Mouse (Mus musculus): ENCODE data around the gene Naa80. TPM values are rescaled to one million over a fixed set of nuclear protein-coding genes. Genes with fewer than 3 reads are reported as not detected.

The Naa80 gene
- polyA plus RNA-seq, 1 experiment from 2014 or later, result 19.2 TPM

DNA sequence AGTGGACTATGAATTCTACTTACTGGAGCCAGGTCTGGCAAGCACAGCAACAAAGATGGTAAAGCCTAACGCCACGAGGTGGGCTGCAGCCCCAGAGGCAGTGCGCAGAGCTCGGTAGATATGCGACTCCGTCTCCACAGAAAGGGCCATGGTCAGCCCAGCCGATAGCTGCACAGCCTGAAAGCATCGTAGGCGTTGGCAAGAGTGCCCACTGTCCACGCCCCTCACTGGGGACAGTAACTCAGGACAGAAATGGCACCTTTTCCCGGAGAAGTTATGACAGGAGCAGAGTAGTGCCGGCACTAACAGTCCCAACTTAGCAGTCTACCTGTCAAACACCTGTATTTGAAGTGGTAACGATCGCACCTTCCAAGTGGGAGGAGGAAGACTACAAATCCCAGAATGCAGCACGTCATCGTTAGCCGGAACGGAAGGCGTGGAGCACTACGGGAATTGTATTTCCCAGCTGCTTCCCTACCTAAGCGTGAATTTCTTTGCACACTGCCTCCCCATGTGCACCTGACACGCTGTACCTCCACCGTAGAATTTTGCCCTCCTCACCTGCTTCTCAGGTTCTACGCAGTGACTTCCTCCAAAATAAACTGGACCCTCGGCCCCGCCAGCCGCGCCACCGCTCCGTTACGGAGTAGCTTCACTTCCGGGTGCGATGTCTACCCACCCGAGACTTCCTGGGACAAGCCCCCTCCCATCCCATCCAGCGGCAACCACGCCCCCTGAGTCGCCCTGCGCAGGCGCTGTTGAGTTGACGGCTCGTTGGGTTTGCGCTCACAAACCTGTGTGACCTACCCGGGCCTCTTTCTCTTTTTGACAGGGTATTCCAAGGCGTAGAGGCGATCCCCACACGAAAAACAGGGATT, 37.0 kb upstream of the Naa80 start, which contains the start of the genes Cyb561d2 and Nprl2:
Gene Cyb561d2 (minus strand): TSS at position 720 of the 878 bp plus-strand sequence.
Gene Nprl2 (plus strand): TSS at position 753 of the 878 bp plus-strand sequence.
- peak within 1 kb of the TSS; percentile 60 for H3K9ac ChIP-seq (ENCODE audit: low read depth, low read length)
- H3K4me2 ChIP-seq (ENCODE audit: low read depth, low read length), result peak within 1 kb of the TSS; percentile 70
- H3K36me3 ChIP-seq (ENCODE audit: control insufficient read depth, insufficient read depth, low read length), result peaks cover 21% of the 10 kb centered on the region
- H3K9me3 ChIP-seq (ENCODE audit: control insufficient read depth, low read length), result no peaks in the 10 kb centered on the region
- peak within 1 kb of the TSS; percentile 58 for H3K27ac ChIP-seq (ENCODE audit: low read length)
- peak within 1 kb of the TSS; percentile 70 for H3K4me3 ChIP-seq (ENCODE audit: low read length)
- H3K27me3 ChIP-seq (replicated peaks; ENCODE audit: control insufficient read depth, insufficient read depth, low read length), result no peaks in the 10 kb centered on the region
- H3K4me1 ChIP-seq (ENCODE audit: control insufficient read depth, insufficient read depth, low read length), result peaks cover 24% of the 10 kb centered on the region
- ATAC-seq, result peak; percentile 88
- under 1% methylated on average over 46 of the region's 46 CpGs for WGBS

- Histone ChIP-seq H3K27ac (ENCODE audit: low read length) (no peak overlapping the region), H3K9ac (ENCODE audit: low read depth, low read length) (peak overlapping the region; percentile 60), H3K4me1 (ENCODE audit: control insufficient read depth, insufficient read depth, low read length) (peaks cover 25% of the 10 kb centered on the region), H3K27me3 (replicated peaks; ENCODE audit: control insufficient read depth, insufficient read depth, low read length) (no peaks in the 10 kb centered on the region), H3K4me2 (ENCODE audit: low read depth, low read length) (peak overlapping the region; percentile 70), H3K4me3 (ENCODE audit: low read length) (peak overlapping the region; percentile 70), H3K36me3 (ENCODE audit: control insufficient read depth, insufficient read depth, low read length) (peaks cover 21% of the 10 kb centered on the region), H3K9me3 (ENCODE audit: control insufficient read depth, low read length) (no peaks in the 10 kb centered on the region)
- ATAC-seq, result peak; percentile 16
- under 1% methylated on average over 11 of the region's 11 CpGs for WGBS
Observed at GRCm38 (mm10) chr9:107542352-107542686, 36.4 kb upstream of the Naa80 start.

DNA sequence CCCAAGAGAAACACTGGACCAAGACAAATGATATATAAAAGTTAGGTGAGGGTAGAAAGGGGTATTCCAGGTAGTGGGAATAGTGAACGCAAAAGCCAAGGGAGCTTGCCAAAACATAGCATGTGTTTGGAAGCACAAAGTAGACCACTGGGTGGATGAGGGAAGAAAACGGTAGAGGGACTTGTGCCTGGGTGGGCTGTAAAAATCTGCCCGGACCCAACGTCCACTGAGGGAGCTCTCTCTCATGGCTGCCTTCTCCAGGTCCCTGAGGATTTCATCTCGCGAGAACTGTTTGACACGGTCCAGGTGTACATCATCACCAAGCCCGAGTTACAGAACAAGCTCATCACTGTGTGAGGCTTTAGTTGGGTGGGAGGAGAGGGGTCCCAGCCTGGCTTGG, 36.0 kb upstream of the Naa80 start:
- H3K9ac ChIP-seq (ENCODE audit: low read depth, low read length), result peak overlapping the region; percentile 60
- H3K4me3 ChIP-seq (ENCODE audit: low read length), result peak overlapping the region; percentile 70
- H3K27me3 ChIP-seq (replicated peaks; ENCODE audit: control insufficient read depth, insufficient read depth, low read length), result no peaks in the 10 kb centered on the region
- no peak overlapping the region for H3K27ac ChIP-seq (ENCODE audit: low read length)
- H3K36me3 ChIP-seq (ENCODE audit: control insufficient read depth, insufficient read depth, low read length), result peaks cover 19% of the 10 kb centered on the region
- no peaks in the 10 kb centered on the region for H3K9me3 ChIP-seq (ENCODE audit: control insufficient read depth, low read length)
- 27% methylated on average over 8 of the region's 8 CpGs for WGBS
- H3K4me1 ChIP-seq (ENCODE audit: control insufficient read depth, insufficient read depth, low read length), result peaks cover 28% of the 10 kb centered on the region
- no peak for ATAC-seq
- peak overlapping the region; percentile 70 for H3K4me2 ChIP-seq (ENCODE audit: low read depth, low read length)

GRCm38 (mm10) chr9:107543299-107543698, 35.4 kb upstream of the Naa80 start:
- ATAC-seq, result no peak
- H3K4me1 ChIP-seq (ENCODE audit: control insufficient read depth, insufficient read depth, low read length), result peaks cover 28% of the 10 kb centered on the region
- H3K9ac ChIP-seq (ENCODE audit: low read depth, low read length), result no peak overlapping the region
- no peak overlapping the region for H3K4me3 ChIP-seq (ENCODE audit: low read length)
- 89% methylated on average over 11 of the region's 11 CpGs for WGBS
- H3K9me3 ChIP-seq (ENCODE audit: control insufficient read depth, low read length), result no peaks in the 10 kb centered on the region
- H3K27ac ChIP-seq (ENCODE audit: low read length), result no peak overlapping the region
- 0 out of 2 replicates have a peak overlapping the region, but pooled peaks have one; percentile 70 for H3K4me2 ChIP-seq (ENCODE audit: low read depth, low read length)
- no peaks in the 10 kb centered on the region for H3K27me3 ChIP-seq (replicated peaks; ENCODE audit: control insufficient read depth, insufficient read depth, low read length)
- peaks cover 17% of the 10 kb centered on the region for H3K36me3 ChIP-seq (ENCODE audit: control insufficient read depth, insufficient read depth, low read length)

DNA sequence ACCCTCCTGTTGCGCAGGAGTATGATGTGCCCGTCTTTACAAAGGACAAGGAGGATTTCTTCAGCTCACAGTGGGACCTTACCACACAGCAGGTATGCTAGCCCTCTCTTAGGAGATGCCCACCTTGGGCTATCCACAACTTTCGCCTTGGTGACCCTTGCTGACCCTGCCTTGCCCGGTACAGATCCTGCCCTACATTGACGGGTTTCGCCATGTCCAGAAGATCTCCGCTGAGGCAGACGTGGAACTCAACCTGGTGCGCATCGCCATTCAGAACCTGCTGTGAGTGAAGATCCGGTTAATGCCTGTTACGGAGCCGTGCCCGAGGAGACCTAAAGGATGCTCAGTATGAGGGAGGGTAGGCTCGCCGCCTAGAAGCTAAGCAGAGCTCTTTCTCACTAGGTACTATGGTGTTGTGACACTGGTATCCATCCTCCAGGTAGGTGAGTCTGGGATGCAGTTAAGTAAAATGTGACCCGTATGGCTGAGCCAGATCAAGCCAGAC, 34.4 kb upstream of the Naa80 start:
- Histone ChIP-seq H3K9ac (ENCODE audit: low read depth, low read length) (no peak overlapping the region), H3K27ac (ENCODE audit: low read length) (no peak overlapping the region), H3K9me3 (ENCODE audit: control insufficient read depth, low read length) (no peaks in the 10 kb centered on the region), H3K4me2 (ENCODE audit: low read depth, low read length) (no peak overlapping the region), H3K36me3 (ENCODE audit: control insufficient read depth, insufficient read depth, low read length) (peaks cover 9% of the 10 kb centered on the region), H3K27me3 (replicated peaks; ENCODE audit: control insufficient read depth, insufficient read depth, low read length) (no peaks in the 10 kb centered on the region), H3K4me3 (ENCODE audit: low read length) (no peak overlapping the region), H3K4me1 (ENCODE audit: control insufficient read depth, insufficient read depth, low read length) (peaks cover 28% of the 10 kb centered on the region)
- WGBS, result 95% methylated on average over 17 of the region's 17 CpGs
- ATAC-seq, result no peak

GRCm38 (mm10) chr9:107544729-107545128, 34.0 kb upstream of the Naa80 start:
- Histone ChIP-seq H3K4me2 (ENCODE audit: low read depth, low read length) (no peak overlapping the region), H3K9me3 (ENCODE audit: control insufficient read depth, low read length) (no peaks in the 10 kb centered on the region), H3K4me1 (ENCODE audit: control insufficient read depth, insufficient read depth, low read length) (peaks cover 28% of the 10 kb centered on the region), H3K27ac (ENCODE audit: low read length) (no peak overlapping the region), H3K27me3 (replicated peaks; ENCODE audit: control insufficient read depth, insufficient read depth, low read length) (no peaks in the 10 kb centered on the region), H3K4me3 (ENCODE audit: low read length) (no peak overlapping the region), H3K36me3 (ENCODE audit: control insufficient read depth, insufficient read depth, low read length) (peaks cover 7% of the 10 kb centered on the region), H3K9ac (ENCODE audit: low read depth, low read length) (no peak overlapping the region)
- ATAC-seq, result no peak
- 93% methylated on average over 12 of the region's 12 CpGs for WGBS

- WGBS, result 88% methylated on average over 10 of the region's 10 CpGs
Observed at GRCm38 (mm10) chr9:107545199-107545598, 33.5 kb upstream of the Naa80 start.

GRCm38 (mm10) chr9:107545602-107546001, 33.1 kb upstream of the Naa80 start:
- H3K27me3 ChIP-seq (replicated peaks; ENCODE audit: control insufficient read depth, insufficient read depth, low read length), result no peaks in the 10 kb centered on the region
- no peak for ATAC-seq
- H3K9ac ChIP-seq (ENCODE audit: low read depth, low read length), result no peak overlapping the region
- H3K4me1 ChIP-seq (ENCODE audit: control insufficient read depth, insufficient read depth, low read length), result peaks cover 30% of the 10 kb centered on the region
- H3K36me3 ChIP-seq (ENCODE audit: control insufficient read depth, insufficient read depth, low read length), result peaks cover 3% of the 10 kb centered on the region; the same call in 1 of the 2 replicates
- no peak overlapping the region for H3K27ac ChIP-seq (ENCODE audit: low read length)
- no peak overlapping the region for H3K4me2 ChIP-seq (ENCODE audit: low read depth, low read length)
- WGBS, result 7% methylated on average over 3 of the region's 3 CpGs
- H3K4me3 ChIP-seq (ENCODE audit: low read length), result no peak overlapping the region
- H3K9me3 ChIP-seq (ENCODE audit: control insufficient read depth, low read length), result no peaks in the 10 kb centered on the region

More at GRCm38 (mm10) chr9:107545199-107545598, 33.5 kb upstream of the Naa80 start:
- H3K9ac ChIP-seq (ENCODE audit: low read depth, low read length), result no peak overlapping the region
- H3K4me3 ChIP-seq (ENCODE audit: low read length), result no peak overlapping the region
- no peak overlapping the region for H3K27ac ChIP-seq (ENCODE audit: low read length)
- no peaks in the 10 kb centered on the region for H3K9me3 ChIP-seq (ENCODE audit: control insufficient read depth, low read length)
- no peak for ATAC-seq
- H3K4me1 ChIP-seq (ENCODE audit: control insufficient read depth, insufficient read depth, low read length), result peaks cover 28% of the 10 kb centered on the region
- peaks cover 3% of the 10 kb centered on the region; the same call in 1 of the 2 replicates for H3K36me3 ChIP-seq (ENCODE audit: control insufficient read depth, insufficient read depth, low read length)
- no peaks in the 10 kb centered on the region for H3K27me3 ChIP-seq (replicated peaks; ENCODE audit: control insufficient read depth, insufficient read depth, low read length)
- H3K4me2 ChIP-seq (ENCODE audit: low read depth, low read length), result no peak overlapping the region

DNA sequence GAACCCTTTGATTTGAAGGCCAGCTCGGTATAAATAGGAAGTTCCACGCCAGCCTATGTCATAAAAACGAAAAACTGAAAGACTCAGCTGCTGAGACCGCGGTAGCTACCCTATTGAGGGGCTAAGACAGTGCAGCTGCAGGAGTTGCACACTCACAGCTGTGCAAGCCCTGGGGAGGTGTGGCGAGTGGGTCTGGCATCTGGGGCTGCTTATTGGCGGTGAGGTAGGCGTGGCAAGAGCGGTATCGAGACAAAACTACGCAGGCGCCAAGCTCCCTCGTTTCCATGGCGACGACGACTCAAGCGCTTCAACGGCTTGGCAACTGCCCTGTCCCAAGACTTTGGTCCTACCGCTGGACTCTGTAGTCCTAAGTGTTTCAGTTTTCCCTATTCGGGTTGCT, 31.7 kb upstream of the Naa80 start, which contains the start of gene Zmynd10:
Gene Zmynd10 (plus strand): TSS at position 273 of the 400 bp plus-strand sequence.
- peaks cover 34% of the 10 kb centered on the region for H3K4me1 ChIP-seq (ENCODE audit: control insufficient read depth, insufficient read depth, low read length)
- no peaks in the 10 kb centered on the region for H3K27me3 ChIP-seq (replicated peaks; ENCODE audit: control insufficient read depth, insufficient read depth, low read length)
- 2% methylated on average over 20 of the region's 20 CpGs for WGBS
- peak within 1 kb of the TSS; percentile 50 for H3K4me2 ChIP-seq (ENCODE audit: low read depth, low read length)
- peaks cover 3% of the 10 kb centered on the region; the same call in 1 of the 2 replicates for H3K36me3 ChIP-seq (ENCODE audit: control insufficient read depth, insufficient read depth, low read length)
- H3K9ac ChIP-seq (ENCODE audit: low read depth, low read length), result no peak within 1 kb of the TSS; the same call in 1 of the 2 replicates
- no peak within 1 kb of the TSS for H3K27ac ChIP-seq (ENCODE audit: low read length)
- peak within 1 kb of the TSS; percentile 6 for H3K4me3 ChIP-seq (ENCODE audit: low read length)
- H3K9me3 ChIP-seq (ENCODE audit: control insufficient read depth, low read length), result no peaks in the 10 kb centered on the region
- peak; percentile 53 for ATAC-seq
